Mouse (Mus musculus): ENCODE results near the gene Sirt2. TPM values are rescaled to one million over a fixed set of nuclear protein-coding genes. Genes with fewer than 3 reads are reported as not detected.

Gene Sirt2
- total RNA-seq, 2 experiments from 2014 or later = 56.4 to 58.3 TPM

DNA sequence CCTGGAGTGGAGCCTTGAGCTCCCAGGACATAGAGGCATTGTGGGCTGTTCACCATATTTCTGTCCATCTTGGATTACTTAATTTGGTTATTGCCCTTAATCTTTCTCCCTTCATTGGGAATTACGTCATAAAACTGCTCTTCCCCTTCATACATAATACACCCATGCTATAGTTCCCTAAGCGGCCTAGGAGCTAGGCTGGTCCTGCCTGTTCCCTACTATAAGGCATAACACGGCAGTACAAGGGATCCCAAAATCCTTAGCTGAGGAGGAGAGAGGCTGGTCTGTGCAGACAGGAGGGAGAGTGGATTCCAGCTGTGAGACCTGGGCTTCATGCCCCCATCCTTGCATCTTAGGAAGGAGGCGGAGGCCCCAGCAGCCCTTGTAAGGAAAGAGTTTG lies 51.4 kb downstream of the Sirt2 start:
- no peak for DNase-seq

DNA sequence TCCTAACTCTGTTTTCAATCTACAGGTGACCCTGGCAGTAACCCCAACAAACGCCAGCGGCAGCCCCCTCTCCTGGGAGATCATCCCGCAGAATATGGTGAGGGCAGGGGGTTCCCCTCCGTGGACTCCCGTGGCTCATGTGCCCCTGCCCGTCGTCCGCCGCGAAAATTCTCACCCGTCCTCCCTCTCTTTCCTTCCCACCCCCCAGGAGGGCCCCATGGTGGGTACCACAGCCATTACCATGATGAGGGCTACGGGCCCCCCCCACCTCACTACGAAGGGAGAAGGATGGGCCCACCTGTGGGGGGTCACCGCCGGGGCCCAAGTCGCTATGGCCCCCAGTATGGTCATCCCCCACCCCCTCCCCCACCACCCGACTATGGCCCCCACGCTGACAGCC lies 51.9 kb downstream of the Sirt2 start:
- DNase-seq = no peak

DNA sequence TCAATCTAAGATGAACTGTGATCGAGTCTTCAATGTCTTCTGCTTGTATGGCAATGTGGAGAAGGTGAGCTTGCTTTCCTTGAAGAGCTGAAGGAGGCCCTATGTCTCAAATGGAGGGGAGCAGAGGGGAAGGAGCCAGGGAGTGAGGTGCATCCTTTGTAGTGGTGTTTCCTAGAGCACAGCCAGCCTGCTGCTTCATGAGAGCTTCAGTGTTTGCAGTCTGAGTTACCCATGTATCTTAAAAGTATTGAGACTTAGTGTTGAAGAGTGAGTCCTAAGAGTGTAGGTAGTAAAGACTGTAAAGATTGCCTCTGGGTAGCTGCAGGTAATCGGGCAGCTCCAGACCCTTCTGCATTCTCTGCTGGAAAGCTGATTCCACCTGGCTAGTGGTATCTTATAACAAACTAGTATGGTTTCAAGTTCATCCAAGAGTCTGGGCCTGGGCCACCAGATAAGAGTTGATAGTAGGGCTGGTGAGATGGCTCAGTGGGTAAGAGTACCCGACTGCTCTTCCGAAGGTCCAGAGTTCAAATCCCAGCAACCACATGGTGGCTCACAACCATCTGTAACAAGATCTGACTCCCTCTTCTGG lies 52.4 kb downstream of the Sirt2 start:
- DNase-seq = no peak

DNA sequence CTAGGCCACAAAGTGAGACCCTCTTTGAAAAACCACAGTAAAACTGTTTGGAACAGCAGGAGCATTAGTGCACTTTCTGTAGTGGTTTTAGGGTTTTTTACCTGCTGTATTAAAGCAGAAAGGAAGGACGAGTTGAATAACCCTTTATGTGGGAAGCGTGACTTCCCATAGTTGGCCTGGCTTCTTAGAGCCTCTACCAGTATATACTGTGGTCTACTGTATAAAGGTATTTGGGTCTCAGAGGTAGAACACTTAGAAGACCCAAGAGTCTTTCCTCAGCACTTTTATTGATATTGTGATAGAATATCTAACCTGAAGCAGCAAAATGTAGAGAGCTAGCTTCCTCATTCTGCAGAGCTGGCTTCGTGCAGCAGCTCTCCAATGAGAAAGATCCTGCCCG lies 53.0 kb downstream of the Sirt2 start:
- DNase-seq = no peak

DNA sequence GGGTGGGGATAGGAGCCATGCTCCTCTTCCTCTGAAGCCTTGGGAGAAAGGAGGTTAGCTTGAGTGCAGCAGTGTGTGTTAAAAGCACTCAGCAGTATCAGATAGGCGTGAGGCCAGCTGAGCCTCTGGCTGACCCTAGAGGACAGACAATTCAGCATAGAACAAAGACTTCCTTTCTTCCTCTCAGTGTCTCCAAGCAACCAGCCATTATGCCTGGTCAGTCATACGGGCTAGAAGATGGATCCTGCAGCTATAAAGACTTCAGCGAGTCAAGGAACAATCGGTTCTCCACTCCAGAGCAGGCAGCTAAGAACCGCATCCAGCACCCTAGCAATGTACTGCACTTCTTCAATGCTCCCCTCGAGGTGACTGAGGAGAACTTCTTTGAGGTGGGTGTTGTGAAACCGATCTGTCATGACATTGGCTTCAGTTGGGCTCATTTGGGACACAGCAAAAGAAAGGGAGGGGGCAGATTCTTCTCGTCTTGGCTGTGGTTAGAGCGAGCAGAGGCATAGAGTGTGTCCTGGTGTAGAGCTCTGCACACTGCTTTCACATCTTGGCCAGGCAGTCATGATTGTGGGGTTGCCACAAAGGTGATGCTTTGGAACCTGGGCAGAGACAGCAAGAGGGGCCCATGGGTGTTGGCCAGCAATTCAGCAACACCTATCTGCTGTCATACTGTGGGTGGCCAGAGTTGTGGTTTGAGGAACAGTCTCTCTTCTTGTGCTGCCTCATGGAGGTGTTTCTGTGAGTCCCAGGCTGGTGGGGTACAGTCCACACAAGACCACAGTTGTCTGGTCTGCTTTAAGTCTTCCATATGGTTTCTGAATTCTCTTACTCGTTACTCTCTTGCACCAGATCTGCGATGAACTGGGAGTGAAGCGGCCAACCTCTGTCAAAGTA lies 54.1 kb downstream of the Sirt2 start:
- peak; percentile 68 for DNase-seq

DNA sequence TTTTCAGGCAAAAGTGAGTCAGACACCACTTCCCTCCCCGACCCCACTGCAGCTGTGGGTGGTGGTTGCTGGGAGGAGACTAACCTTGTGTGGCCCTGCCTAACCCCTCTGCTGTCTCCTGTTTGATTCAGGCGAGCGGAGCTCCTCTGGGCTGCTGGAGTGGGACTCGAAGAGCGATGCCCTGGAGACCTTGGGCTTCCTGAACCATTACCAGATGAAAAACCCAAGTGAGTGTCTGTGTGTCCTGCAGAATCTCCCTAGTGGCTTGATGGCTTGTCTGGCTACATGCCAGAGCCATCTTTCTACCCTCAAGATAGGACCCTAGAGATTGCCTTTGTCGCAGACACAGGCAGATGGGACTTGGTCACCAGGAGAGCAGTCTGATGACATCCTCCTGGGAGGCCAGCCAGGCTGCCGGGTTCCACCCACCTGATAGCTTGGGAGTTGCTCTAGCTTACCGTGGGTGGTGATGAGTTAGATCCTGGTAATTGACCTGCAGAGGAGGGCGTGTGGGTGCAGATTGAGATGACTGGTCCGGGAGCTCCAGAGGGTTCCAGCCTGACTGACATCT lies 54.8 kb downstream of the Sirt2 start:
- DNase-seq = peak; percentile 77

DNA sequence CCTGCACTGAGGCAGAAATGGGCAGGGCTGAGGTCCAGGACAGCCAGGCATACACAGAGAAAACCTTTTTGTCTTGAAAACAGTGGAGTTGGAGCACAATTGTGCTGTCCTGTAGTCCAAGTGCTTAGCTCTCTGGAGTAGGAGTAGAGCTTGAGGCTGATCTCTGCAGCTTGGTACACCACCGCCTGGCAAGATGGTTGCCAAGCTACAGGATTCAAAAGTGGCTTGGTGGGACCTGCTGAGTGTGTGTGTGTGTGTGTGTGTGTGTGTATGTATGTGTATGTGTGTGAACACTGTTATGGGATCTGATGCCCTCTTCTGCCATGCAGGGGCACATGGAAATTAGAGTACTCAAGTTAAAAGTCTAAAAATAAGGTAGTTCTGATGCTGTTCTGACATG lies 56.0 kb downstream of the Sirt2 start:
- DNase-seq = peak; percentile 14

DNA sequence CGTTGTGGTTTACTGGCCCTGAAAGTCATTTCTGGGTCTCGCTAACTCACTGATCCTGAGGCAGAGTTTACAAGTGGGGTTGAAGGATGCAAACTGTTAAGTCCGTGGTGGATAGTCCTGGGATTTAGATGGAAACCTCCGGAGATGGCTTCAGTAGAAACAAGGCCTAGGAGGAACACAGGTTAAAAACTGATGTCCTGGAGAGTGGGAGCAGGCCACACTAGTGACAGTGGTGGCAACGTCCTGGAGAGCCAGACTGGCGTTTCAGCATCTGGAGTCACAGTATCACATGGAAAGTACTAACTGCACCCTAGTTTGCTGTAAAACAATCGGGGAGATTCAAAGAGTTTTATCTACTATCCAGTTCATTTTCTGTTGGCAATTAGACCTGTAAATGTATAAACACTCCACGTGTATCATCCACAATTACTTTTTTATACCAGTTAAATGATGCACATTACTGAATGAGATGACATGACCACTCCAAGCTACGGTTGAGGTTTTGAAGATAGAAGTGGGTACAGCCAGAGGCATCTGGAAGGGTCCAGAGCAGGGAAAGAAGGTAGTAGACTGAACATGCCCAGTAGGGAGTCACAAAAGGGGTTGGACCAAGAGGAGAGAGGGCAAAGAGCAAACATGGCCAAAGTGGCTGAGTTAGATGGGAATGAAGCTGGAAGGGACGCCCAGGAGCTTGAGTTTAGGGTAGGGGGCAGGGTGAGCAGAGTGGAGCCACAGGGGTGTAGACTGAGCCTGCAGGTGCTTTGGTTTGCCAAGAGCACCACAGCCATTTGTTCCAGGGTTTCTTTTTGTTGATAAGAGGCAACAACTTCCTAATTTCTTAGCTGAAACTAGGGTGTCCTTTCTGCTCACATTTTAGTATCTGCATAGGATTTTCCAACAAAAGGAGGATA lies 56.7 kb downstream of the Sirt2 start:
- DNase-seq = peak; percentile 32

DNA sequence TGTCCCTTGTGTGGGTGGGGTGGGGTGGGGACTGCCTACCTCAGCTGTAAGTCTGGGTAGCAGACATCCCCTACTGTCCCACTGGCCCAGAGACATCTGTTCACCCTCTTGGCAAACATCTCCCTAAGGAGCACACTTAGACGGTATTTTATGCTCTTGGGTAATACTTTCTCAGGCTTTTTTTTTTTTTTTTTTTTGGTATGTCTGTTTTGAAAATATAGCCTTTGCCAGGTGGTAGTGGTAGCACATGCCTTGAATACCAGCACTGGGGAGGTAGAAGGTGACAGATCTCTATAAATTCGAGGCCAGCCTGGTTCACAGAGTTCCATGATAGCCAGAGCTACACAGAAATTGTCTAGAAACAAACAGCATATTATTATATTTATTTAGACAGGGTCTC lies 57.4 kb downstream of the Sirt2 start:
- DNase-seq = no peak

DNA sequence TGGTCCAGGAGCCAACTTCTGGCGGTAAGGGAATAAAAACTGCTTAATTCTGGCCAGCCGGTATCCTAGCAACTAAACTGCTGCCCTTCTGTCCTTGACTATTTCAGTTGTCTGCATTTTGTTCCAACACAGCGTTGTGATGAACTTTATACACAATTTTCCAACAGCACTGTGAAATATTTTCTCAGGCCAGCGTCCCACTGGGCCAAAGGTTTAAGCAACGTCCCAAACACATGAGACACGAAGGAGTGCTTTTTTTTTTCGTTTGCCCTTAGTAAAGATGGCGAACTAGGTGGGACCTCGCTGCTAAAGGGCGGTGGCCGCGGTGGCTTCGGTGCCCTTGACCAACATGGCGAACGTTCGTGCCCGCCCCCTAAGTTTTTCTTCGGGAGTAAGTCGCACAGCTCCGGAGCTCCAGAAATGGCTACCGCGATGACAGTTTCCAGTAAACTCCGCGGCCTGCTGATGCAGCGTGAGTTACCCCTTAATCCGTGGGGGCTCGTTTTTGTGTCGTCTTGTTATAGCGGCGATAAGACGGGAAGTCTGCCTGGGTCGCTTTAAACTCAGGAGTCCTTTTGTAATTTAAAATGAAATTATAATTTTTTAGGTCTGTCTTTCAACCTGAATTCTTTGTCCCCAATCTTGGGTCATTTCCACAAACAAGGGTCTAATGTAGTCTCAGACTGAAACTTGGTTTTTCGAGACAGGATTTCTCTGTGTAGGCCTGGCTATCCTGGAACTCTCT lies 58.6 kb downstream of the Sirt2 start, which contains the start of gene Ech1:
Gene Ech1 (plus strand): TSS at position 277 of the 745 bp plus-strand sequence.
- DNase-seq = peak; percentile 94

DNA sequence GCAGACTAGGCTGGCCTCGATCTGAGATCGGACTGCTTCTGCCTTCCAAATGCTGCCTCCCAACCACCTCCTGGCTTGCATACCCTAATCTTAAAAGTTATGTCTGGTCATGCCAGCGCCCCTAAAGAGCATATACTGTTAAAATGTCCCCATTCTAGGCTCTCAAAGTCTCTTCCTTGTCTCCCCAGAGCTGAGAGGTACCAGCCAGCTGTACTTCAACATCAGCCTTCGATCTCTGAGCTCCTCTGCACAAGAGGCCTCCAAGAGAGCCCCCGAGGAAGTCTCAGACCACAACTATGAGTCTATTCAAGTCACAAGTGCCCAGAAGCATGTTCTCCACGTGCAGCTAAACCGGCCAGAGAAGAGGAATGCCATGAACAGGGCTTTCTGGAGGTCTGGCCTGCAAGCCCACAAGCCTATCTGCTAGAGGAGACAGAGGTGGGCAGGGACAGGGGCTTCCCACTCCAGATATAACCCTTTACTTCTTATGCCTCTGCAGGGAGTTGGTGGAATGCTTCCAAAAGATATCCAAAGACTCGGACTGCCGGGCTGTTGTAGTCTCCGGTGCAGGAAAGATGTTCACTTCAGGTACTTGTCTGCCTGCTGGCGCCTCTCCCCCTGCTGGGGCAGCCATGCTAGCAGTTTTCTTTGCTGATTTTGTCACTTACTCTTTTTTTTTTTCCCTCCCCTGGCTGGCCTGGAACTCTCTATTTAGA lies 59.3 kb downstream of the Sirt2 start:
- peak; percentile 50 for DNase-seq

DNA sequence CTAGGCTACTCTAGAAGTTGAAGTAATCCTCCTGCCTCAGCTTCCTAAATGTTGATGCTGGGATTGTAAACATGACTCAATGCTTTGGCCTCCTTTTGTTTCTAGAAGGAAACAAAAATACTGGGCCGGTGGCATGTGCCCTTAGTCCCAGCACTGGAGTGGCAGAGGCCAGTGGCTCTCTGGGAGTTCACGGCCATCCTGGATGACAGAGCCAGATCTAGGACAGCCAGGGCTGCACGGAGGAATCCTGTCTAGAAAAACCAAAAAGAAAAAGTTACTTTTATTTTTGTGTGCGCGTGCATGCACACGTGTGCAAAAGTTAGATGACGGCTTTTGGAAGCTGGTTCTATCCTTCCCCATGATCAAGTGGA lies 59.9 kb downstream of the Sirt2 start:
- no peak for DNase-seq

DNA sequence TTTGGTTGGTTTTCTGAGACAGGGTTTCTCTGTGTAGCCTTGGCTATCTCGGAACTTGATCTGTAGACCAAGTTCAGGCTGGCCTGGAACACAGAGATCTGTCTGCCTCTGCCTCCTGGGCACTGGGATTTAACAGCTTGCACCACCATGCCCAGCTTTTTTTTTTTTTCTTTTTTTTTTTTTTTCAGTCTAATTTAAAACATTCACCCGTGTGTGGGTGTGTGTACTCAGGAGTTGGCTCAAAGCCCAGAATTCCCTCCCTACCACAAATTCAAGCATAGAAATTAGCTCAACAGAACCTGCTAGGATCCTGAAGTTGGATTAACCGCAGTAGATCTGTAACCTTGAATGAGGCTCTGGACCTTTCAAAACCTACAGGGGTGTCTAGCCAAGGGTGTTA lies 60.8 kb downstream of the Sirt2 start:
- DNase-seq = peak; percentile 62

DNA sequence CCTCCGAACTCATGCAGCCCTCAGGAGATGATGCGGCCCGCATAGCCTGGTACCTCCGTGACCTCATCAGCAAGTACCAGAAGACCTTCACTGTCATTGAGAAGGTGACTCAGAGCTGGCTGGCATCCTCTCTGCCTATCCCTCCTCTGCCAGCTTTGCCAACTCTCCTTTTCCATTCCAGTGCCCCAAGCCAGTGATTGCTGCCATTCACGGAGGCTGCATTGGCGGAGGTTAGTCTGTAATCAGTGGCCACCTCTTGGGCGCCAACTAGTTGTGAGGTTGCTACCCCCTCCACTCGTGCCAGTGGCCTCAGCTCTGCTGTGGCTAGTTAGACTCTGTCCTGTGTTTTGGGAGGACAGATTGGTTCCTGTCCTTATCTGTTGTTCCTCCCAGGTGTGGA lies 63.3 kb downstream of the Sirt2 start:
- DNase-seq = peak; percentile 58

DNA sequence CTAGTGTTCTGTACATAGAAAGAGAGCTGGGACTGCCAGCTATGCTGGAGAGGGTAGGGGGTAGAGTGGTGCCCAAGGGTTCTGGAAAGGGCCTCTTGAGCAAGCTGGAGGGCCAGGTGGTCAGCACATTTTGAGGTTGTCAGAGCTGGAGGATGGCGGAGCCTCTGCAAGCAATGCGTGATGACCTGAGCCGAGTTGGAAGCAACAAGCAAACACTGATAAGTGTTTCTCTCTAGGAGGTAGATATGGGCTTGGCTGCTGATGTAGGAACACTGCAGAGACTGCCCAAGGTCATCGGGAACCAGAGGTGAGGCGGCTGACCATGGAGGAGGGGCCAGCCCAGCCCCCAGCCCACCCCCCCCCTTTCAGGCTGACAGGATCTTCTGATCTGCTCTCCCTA lies 64.4 kb downstream of the Sirt2 start:
- peak; percentile 26 for DNase-seq

DNA sequence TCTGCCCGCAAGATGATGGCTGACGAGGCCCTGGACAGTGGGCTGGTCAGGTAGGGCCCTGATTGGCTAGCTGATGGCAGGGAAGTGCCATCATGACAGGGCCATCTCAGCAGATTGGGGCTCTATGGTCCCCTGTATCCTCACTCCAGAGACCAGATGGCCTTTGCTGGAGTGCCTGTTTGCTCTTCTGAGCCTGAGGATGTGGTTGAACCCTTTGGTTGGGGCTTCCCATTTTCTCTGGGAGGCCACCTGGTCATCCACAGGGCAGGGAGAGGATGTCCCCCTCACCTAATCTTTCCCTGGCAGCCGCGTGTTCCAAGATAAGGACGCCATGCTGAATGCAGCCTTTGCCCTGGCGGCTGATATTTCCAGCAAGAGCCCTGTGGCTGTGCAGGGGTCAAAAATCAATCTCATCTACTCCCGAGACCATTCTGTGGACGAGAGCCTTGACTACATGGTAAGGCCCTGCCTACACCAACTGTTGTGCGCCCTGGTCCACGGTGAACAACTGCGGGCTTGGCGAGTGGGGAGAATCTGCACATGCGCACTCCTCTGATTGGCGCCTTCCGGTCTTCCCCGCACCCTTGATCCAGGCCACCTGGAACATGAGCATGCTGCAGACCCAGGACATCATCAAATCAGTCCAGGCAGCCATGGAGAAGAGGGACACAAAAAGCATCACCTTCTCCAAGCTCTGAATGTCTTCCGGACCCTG lies 65.0 kb downstream of the Sirt2 start:
- DNase-seq = no peak

DNA sequence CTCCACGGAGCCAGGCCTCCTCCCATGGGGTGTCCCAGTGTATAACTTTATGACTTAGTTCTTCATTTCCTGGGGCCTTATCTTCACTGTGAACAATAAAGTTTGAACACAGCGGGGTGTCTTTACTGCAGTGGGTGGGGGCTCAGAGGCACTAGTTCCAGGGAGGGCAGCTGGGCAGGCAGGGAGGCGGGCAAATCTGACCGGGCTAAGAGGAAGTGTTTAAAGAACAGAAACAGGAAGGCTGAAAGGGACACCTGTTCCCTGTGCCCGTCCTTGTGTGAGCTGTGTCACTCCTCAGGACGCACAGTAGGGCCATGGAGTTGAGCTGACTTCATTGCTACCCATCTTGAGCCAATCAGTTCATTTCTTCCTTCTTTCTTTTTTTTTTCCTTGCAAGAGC lies 65.6 kb downstream of the Sirt2 start:
- no peak for DNase-seq

DNA sequence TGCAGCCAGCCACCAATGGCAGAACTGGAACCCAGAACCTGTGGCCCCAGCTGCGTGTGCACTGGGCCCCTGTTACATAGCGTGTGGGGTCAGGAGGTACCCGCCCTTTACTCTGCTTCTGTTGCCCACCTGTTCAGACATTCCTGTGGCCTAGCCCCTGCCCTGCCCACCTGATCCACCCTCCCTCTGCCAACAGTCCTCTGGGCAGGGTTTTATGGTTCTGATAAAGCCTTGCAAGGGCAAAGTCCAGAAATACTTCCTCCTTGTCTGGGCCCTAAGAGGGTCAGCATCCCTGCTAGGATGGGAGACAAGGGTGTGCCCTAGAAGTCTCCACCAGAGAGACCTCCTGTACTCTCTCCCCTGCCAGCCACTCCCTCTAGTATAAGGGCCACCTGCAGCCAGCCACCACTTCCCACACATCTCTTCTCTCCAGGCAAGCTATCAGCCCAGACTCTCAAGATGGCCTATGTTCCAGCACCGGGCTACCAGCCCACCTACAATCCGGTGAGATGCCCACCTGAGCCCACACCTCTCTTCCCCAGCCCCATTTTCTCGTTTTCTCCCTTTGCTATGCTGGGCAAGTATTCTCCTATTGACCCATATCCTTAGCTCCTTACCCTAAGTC lies 67.3 kb downstream of the Sirt2 start, which contains the start of gene Lgals4:
Gene Lgals4 (plus strand): TSS at position 132 of the 625 bp plus-strand sequence.
- DNase-seq = peak; percentile 13

DNA sequence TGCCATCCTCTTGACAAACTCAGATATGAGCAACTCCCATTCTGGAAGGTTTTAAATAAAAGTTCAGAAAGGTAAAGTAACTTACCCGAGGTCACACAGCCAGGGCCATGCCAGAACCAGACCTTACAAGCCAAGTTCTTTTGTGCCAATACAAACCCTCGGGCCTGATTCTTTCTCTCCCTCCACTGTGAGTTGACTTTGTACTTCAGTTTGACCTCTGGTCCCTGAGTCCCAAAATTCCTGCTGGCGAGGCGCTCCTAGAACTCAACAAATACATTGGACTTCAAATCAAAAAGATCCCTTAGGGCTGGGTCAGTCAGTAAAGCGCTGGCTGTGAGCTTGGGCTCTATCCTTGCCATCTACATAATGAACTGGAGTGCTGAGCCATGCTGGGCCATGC lies 70.4 kb downstream of the Sirt2 start:
- no peak for DNase-seq

Data from heart, postnatal 4 days (tissue).